Mouse (Mus musculus): ENCODE results near the gene Kif24. TPM values are rescaled to one million over a fixed set of nuclear protein-coding genes. Genes with fewer than 3 reads are reported as not detected.

Gene Kif24
- polyA plus RNA-seq, 1 experiment = 0.90 TPM

DNA sequence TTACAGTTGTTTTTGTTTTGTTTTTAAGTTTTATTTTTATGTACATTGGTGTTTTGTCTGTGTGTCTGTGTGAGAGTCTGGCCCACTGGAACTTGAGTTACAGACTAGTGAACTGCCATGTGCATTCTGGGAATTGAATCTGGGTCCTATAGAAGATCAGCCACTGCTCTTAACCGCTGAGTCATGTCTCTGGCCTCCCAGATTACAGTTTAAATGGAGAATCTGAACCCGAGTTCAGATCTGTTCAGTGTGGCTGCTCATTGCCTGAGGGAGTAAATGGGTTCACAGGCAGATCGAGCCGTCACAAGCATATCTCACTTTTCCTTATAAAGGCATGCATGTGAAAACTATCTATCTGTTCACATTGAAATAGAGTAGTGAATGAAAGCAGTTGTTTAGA lies 111.9 kb downstream of the Kif24 start:
- DNase-seq (ENCODE audit: extremely low spot score in 1 of 2, low spot score in 1 of 2) = no peak

- DNase-seq (ENCODE audit: extremely low spot score in 1 of 2, low spot score in 1 of 2) = no peak
Observed at GRCm38 (mm10) chr4:41349199-41349591, 115.5 kb downstream of the Kif24 start.

DNA sequence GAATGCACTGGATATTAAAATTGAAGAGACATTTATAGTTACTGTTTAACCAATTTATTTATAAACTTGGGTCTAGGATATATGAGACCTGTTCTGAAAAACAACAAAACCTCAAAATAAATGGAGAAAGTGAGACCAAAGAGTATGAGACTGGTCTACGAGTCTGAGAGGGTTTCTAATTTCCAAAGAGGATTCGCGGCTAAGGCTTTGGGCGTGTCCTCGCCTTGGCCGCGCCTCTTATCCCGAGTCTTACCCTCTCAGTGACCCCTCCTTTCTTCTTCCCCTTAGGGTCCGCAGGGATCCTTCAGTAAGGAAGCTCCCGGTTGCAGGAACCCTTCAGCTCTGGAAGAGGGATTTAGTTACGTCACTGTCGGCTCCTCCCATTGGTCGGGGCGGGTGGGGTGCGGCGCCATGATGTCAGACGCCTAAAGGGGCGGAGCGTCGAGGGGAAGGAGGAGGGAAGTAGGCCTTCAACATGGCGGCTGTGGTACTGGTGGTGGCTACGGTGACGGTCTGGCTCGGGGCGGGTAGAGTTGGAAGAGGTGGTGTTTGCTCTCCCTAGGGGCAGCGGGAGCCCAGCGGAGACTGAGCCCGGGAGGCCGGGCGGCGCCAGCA lies 116.0 kb downstream of the Kif24 start, which contains the start of gene Ubap1:
Ubap1 (plus strand) TSS at position 413 of the 615 bp plus-strand sequence.
- DNase-seq (ENCODE audit: extremely low spot score in 1 of 2, low spot score in 1 of 2) = peak; percentile 87 to 95

DNA sequence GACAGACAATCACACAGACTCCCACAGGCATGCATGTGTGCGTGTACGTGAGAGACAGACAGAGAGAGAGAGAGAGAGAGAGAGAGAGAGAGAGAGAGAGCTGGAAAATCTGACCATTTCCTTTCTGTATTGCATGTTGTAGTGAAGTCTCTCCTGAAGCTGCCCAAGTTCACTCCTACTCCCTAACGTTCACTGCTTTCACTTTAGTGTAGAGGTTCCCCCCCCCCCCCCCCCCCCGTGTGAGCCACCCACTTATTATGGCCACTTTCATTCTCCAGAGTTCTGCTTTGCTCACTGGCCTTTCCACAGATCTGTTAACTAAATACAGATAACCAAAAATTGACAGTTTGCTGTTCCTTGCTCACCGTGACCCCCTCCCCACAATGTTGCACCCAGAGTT lies 116.8 kb downstream of the Kif24 start:
- DNase-seq (ENCODE audit: extremely low spot score in 1 of 2, low spot score in 1 of 2) = no peak

- no peak for DNase-seq (ENCODE audit: extremely low spot score in 1 of 2, low spot score in 1 of 2)
Observed at GRCm38 (mm10) chr4:41346011-41346410, 118.7 kb downstream of the Kif24 start.

- no peak for DNase-seq (ENCODE audit: extremely low spot score in 1 of 2, low spot score in 1 of 2)
Observed at GRCm38 (mm10) chr4:41340912-41341550, 123.7 kb downstream of the Kif24 start.

Other genes with a start within 250 kb of the Kif24 start
- 28.4 and 32.3 TPM in 2 replicates for gene Ubap2, start 189.7 kb downstream of the Kif24 start, polyA plus RNA-seq (2012; rRNA removed)
- gene Dcaf12, start 150.0 kb downstream of the Kif24 start, polyA plus RNA-seq (2012; rRNA removed) = 33.5 and 35.4 TPM in 2 replicates
- 46.7 and 54.4 TPM in 2 replicates for gene Ubap1, start 115.9 kb downstream of the Kif24 start, polyA plus RNA-seq (2012; rRNA removed)
- gene Nudt2, start 264 bp upstream of the Kif24 start, polyA plus RNA-seq (2012; rRNA removed) = 39.5 and 42.0 TPM in 2 replicates
- gene AI464131, start 38.2 kb upstream of the Kif24 start, polyA plus RNA-seq (2012; rRNA removed) = 22.6 and 23.6 TPM in 2 replicates
- gene 1110017D15Rik, start 52.4 kb upstream of the Kif24 start, polyA plus RNA-seq (2012; rRNA removed) = 10.1 and 10.6 TPM in 2 replicates
- gene Fam219a, start 104.7 kb upstream of the Kif24 start, polyA plus RNA-seq (2012; rRNA removed) = 161 and 180 TPM in 2 replicates
- gene Dnaic1, start 104.9 kb upstream of the Kif24 start, polyA plus RNA-seq (2012; rRNA removed) = 11.9 and 13.4 TPM in 2 replicates
- 111 and 117 TPM in 2 replicates for gene Enho, start 175.4 kb upstream of the Kif24 start, polyA plus RNA-seq (2012; rRNA removed)
- gene Cntfr, start 232.2 kb upstream of the Kif24 start, polyA plus RNA-seq (2012; rRNA removed) = 79.4 and 92.6 TPM in 2 replicates
- gene Il11ra1, start 235.1 kb upstream of the Kif24 start, polyA plus RNA-seq (2012; rRNA removed) = 37.0 and 38.1 TPM in 2 replicates
- 30.7 and 32.5 TPM in 2 replicates for gene Rpp25l, start 248.6 kb upstream of the Kif24 start, polyA plus RNA-seq (2012; rRNA removed)

Data from frontal cortex, adult 2 months (tissue).